Mouse (Mus musculus): ENCODE data around the gene Gabrr2. TPM values are rescaled to one million over a fixed set of nuclear protein-coding genes. Genes with fewer than 3 reads are reported as not detected.
A peak's percentile ranks its signal among the peaks of the same experiment; 100 is the strongest.
"Not testable (repeated sequence)": the region's sequence is repeated elsewhere in the genome, so short reads cannot be mapped to it uniquely, and the experiment has no call there.

Gene Gabrr2
- total RNA-seq, 2 experiments from 2014 or later = 1.5 to 1.6 TPM

GRCm38 (mm10) chr4:33067826-33068225, 5.0 kb downstream of the Gabrr2 start:
- no peak for DNase-seq (ENCODE audit: low spot score)
- intact Hi-C loops (cut with DNase I) = no loop called here

- intact Hi-C loops (cut with DNase I) = no loop called here
- no peak for DNase-seq (ENCODE audit: low spot score)
Observed at GRCm38 (mm10) chr4:33068894-33069293, 6.1 kb downstream of the Gabrr2 start.

- intact Hi-C loops (cut with DNase I) = no loop called here
- DNase-seq (ENCODE audit: low spot score) = no peak
Observed at GRCm38 (mm10) chr4:33070326-33070725, 7.5 kb downstream of the Gabrr2 start.

GRCm38 (mm10) chr4:33071337-33071736, 8.5 kb downstream of the Gabrr2 start:
- intact Hi-C loops (cut with DNase I) = no loop called here
- DNase-seq (ENCODE audit: low spot score) = no peak

- DNase-seq (ENCODE audit: low spot score) = no peak
- intact Hi-C loops (cut with DNase I) = no loop called here
Observed at GRCm38 (mm10) chr4:33072526-33073161, 9.8 kb downstream of the Gabrr2 start.

GRCm38 (mm10) chr4:33074406-33074805, 11.6 kb downstream of the Gabrr2 start:
- intact Hi-C loops (cut with DNase I) = no loop called here
- DNase-seq (ENCODE audit: low spot score) = no peak

- no peak for DNase-seq (ENCODE audit: low spot score)
Observed at GRCm38 (mm10) chr4:33074851-33075250, 12.1 kb downstream of the Gabrr2 start.

GRCm38 (mm10) chr4:33075776-33076524, 13.2 kb downstream of the Gabrr2 start:
- intact Hi-C loops (cut with DNase I) = no loop called here
- no peak for DNase-seq (ENCODE audit: low spot score)

More at GRCm38 (mm10) chr4:33074851-33075250, 12.1 kb downstream of the Gabrr2 start:
- intact Hi-C loops (cut with DNase I) = no loop called here

- no peak for DNase-seq (ENCODE audit: low spot score)
- intact Hi-C loops (cut with DNase I) = no loop called here
Observed at GRCm38 (mm10) chr4:33077161-33077560, 14.4 kb downstream of the Gabrr2 start.

GRCm38 (mm10) chr4:33077724-33078123, 14.9 kb downstream of the Gabrr2 start:
- intact Hi-C loops (cut with DNase I) = no loop called here
- no peak for DNase-seq (ENCODE audit: low spot score)

GRCm38 (mm10) chr4:33078492-33078891, 15.7 kb downstream of the Gabrr2 start:
- DNase-seq (ENCODE audit: low spot score) = no peak
- intact Hi-C loops (cut with DNase I) = no loop called here

- no peak for DNase-seq (ENCODE audit: low spot score)
- intact Hi-C loops (cut with DNase I) = no loop called here
Observed at GRCm38 (mm10) chr4:33099118-33099694, 36.4 kb downstream of the Gabrr2 start.

GRCm38 (mm10) chr4:33109720-33110458, 47.1 kb downstream of the Gabrr2 start:
- intact Hi-C loops (cut with DNase I) = loop anchor here (10.0 kb wide), 1 partner anchor 365 kb away; no protein-coding TSS in a partner anchor
- DNase-seq (ENCODE audit: low spot score) = no peak

- intact Hi-C loops (cut with DNase I) = loop anchor here (10.0 kb wide), 1 partner anchor 366 kb away; no protein-coding TSS in a partner anchor
- no peak for DNase-seq (ENCODE audit: low spot score)
Observed at GRCm38 (mm10) chr4:33110845-33111244, 48.0 kb downstream of the Gabrr2 start.

GRCm38 (mm10) chr4:33111358-33111757, 48.6 kb downstream of the Gabrr2 start:
- no peak for DNase-seq (ENCODE audit: low spot score)
- intact Hi-C loops (cut with DNase I) = loop anchor here (10.0 kb wide), 1 partner anchor 367 kb away; no protein-coding TSS in a partner anchor

- intact Hi-C loops (cut with DNase I) = loop anchor here (10.0 kb wide), 1 partner anchor 368 kb away; no protein-coding TSS in a partner anchor
- not testable (repeated sequence) for DNase-seq (ENCODE audit: low spot score)
Observed at GRCm38 (mm10) chr4:33112866-33113265, 50.1 kb downstream of the Gabrr2 start.

- intact Hi-C loops (cut with DNase I) = loop anchor here (2.0 to 10.0 kb wide), 5 partner anchors 87 to 532 kb away; partner anchors contain the start of genes Ankrd6 and Ube2j1
Observed at GRCm38 (mm10) chr4:33119118-33119517, 56.3 kb downstream of the Gabrr2 start.

GRCm38 (mm10) chr4:33124493-33124892, 61.7 kb downstream of the Gabrr2 start:
- intact Hi-C loops (cut with DNase I) = loop anchor here (2.0 kb wide), 1 partner anchor 80 kb away; no protein-coding TSS in a partner anchor
- no peak for DNase-seq (ENCODE audit: low spot score)

More at GRCm38 (mm10) chr4:33119118-33119517, 56.3 kb downstream of the Gabrr2 start:
- peak; percentile 21 for DNase-seq (ENCODE audit: low spot score)

GRCm38 (mm10) chr4:33125409-33126084, 62.7 kb downstream of the Gabrr2 start:
- intact Hi-C loops (cut with DNase I) = loop anchor here (1.0 to 2.0 kb wide), 2 partner anchors 79 to 167 kb away; no protein-coding TSS in a partner anchor
- DNase-seq (ENCODE audit: low spot score) = no peak

All from heart, postnatal 25 days (tissue).